Mouse (Mus musculus): ENCODE data around the gene Zfp90.

DNA sequence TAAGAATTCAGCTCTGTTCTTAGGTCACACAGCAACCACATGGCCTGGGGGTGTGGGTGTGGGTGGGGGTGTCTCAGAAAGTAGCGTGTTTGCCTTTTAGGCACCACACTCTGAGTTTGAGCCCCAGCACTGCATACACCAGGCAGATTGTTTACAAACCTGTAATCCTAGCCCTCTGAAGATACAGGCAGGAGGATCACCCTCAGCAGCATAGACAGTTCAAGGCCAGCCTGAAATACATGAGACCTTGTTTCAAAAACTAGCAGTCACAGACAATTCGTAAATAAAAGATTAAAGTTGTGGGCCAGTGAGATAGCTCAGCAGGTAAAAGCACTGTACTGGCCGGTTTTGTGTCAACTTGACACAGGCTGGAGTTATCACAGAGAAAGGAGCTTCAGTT, 25.0 kb downstream of the Zfp90 start:
- TF ChIP-seq GATA1 (IDR thresholded peaks at IDR 0.05; ENCODE audit: borderline replicate concordance, low read length), result no peak
- TF ChIP-seq FLI1 (IDR thresholded peaks at IDR 0.05; ENCODE audit: low read length), result no peak

Data from megakaryocyte, embryonic 14.5 days (primary cell).